Mouse (Mus musculus) left cerebral cortex, adult 2 months (tissue): ENCODE data around the gene Slc17a3. TPM values are rescaled to one million over a fixed set of nuclear protein-coding genes. Genes with fewer than 3 reads are reported as not detected.

Experiments used
- DNase-seq, 2 experiments: peaks; one replicate each; pipeline ENCODE4 v3.0.0; 2021 to 2022; ENCODE audit warnings: low spot score in 2 of 2, mixed read lengths in 1 of 2; ENCODE audit errors: extremely low spot score in 1 of 2
- H3K27ac ChIP-seq: fragments of 200-600 bp; 2 replicates; pipeline ENCODE4 v1.8.1; 2022
- H3K4me3 ChIP-seq: fragments of 200-600 bp; 2 replicates; pipeline ENCODE4 v1.8.1; 2022
- CTCF ChIP-seq: fragments of 200-600 bp; IDR thresholded peaks from 2 replicates; pipeline ENCODE4 v1.8.1; 2022; ENCODE audit warnings: antibody characterized with exemption, mild to moderate bottlenecking, moderate library complexity
- intact Hi-C: fragments of 180-260 bp; cut with DNase I; formaldehyde crosslinking; loops from one replicate; pipeline ENCODE4 v1.15.1; 2025
- total RNA-seq, 2 experiments: library from RNA; stranded (reverse); gene quantifications; 2 replicates each; pipeline ENCODE4 v1.2.3; 2021

Slc17a3 gene
- total RNA-seq, 2 experiments from 2014 or later: not detected

- intact Hi-C loops: loop anchor here (2.0 kb wide), 1 partner anchor 51 kb away; no protein-coding TSS in a partner anchor
- TF ChIP-seq CTCF: peak; percentile 47
- no peak for DNase-seq
- Histone ChIP-seq H3K27ac (no peak overlapping the region), H3K4me3 (no peak overlapping the region)
These were observed 46.3 kb downstream of the Slc17a3 start for GRCm38 (mm10) chr13:23885540-23885939.

- TF ChIP-seq CTCF: no peak
- no peak for DNase-seq
- intact Hi-C loops: no loop called here
- H3K27ac ChIP-seq: no peak overlapping the region
- H3K4me3 ChIP-seq: no peak overlapping the region
These were observed 47.9 kb downstream of the Slc17a3 start for GRCm38 (mm10) chr13:23887026-23887725.

GRCm38 (mm10) chr13:23889011-23889605 lies 49.9 kb downstream of the Slc17a3 start:
- intact Hi-C loops: no loop called here
- no peak for TF ChIP-seq CTCF
- H3K4me3 ChIP-seq: no peak overlapping the region

GRCm38 (mm10) chr13:23892592-23893268 lies 53.5 kb downstream of the Slc17a3 start:
- intact Hi-C loops: no loop called here
- no peak for DNase-seq
- H3K27ac ChIP-seq: no peak overlapping the region
- no peak overlapping the region for H3K4me3 ChIP-seq
- TF ChIP-seq CTCF: no peak

More at GRCm38 (mm10) chr13:23889011-23889605, 49.9 kb downstream of the Slc17a3 start:
- no peak for DNase-seq
- H3K27ac ChIP-seq: no peak overlapping the region

GRCm38 (mm10) chr13:23893269-23893593 lies 54.0 kb downstream of the Slc17a3 start:
- intact Hi-C loops: no loop called here
- no peak for TF ChIP-seq CTCF
- Histone ChIP-seq H3K27ac (no peak overlapping the region), H3K4me3 (no peak overlapping the region)
- no peak for DNase-seq

- no peak for DNase-seq
- no peak overlapping the region for H3K27ac ChIP-seq
- intact Hi-C loops: no loop called here
- no peak overlapping the region for H3K4me3 ChIP-seq
- TF ChIP-seq CTCF: no peak
These were observed 59.0 kb downstream of the Slc17a3 start for GRCm38 (mm10) chr13:23898242-23898641.

- no peak for TF ChIP-seq CTCF
- intact Hi-C loops: no loop called here
- no peak for DNase-seq
- Histone ChIP-seq H3K4me3 (no peak overlapping the region), H3K27ac (no peak overlapping the region)
These were observed 67.7 kb downstream of the Slc17a3 start for GRCm38 (mm10) chr13:23906906-23907305.

- DNase-seq: no peak
- no peak overlapping the region for H3K4me3 ChIP-seq
- no peak overlapping the region for H3K27ac ChIP-seq
- intact Hi-C loops: no loop called here
- no peak for TF ChIP-seq CTCF
These were observed 70.9 kb downstream of the Slc17a3 start for GRCm38 (mm10) chr13:23910121-23910520.

Other genes starting within 250 kb of the Slc17a3 start
- 1 to 10 TPM; 5.4 to 7.9 TPM for gene Hist1h2be, start 218.3 kb upstream of the Slc17a3 start, total RNA-seq
- gene Hist1h1e, start 216.9 kb upstream of the Slc17a3 start, total RNA-seq: 10 to 100 TPM; 53.2 to 57.3 TPM
- gene Hist1h2ac, start 155.5 kb upstream of the Slc17a3 start, total RNA-seq: 1 to 10 TPM; 2.1 to 2.7 TPM
- gene Hist1h2bc, start 155.2 kb upstream of the Slc17a3 start, total RNA-seq: 10 to 100 TPM; 27.0 to 29.1 TPM
- gene Hist1h1t, start 143.6 kb upstream of the Slc17a3 start, total RNA-seq: not detected
- 100 to 1,000 TPM; 103 TPM for gene Hist1h4c, start 141.0 kb upstream of the Slc17a3 start, total RNA-seq
- 1 to 10 TPM; 2.4 to 3.1 TPM for gene Hfe, start 128.6 kb upstream of the Slc17a3 start, total RNA-seq
- 10 to 100 TPM; 53.4 to 53.7 TPM for gene Hist1h1c, start 100.6 kb upstream of the Slc17a3 start, total RNA-seq
- 1 to 10 TPM; 1.0 to 1.3 TPM for gene Hist1h3c, start 93.8 kb upstream of the Slc17a3 start, total RNA-seq
- gene Hist1h2bb, start 92.7 kb upstream of the Slc17a3 start, total RNA-seq: 10 to 100 TPM; 12.3 to 19.0 TPM
- 10 to 100 TPM; 19.9 to 21.0 TPM for gene Hist1h2ab, start 88.3 kb upstream of the Slc17a3 start, total RNA-seq
- gene Hist1h3b, start 87.2 kb upstream of the Slc17a3 start, total RNA-seq: 1 to 10 TPM; 6.6 to 7.5 TPM
- gene Hist1h4b, start 82.4 kb upstream of the Slc17a3 start, total RNA-seq: 10 to 100 TPM; 62.5 to 93.5 TPM
- 10 to 100 TPM; 53.1 to 70.3 TPM for gene Hist1h4a, start 78.2 kb upstream of the Slc17a3 start, total RNA-seq
- 10 to 100 TPM; 31.1 to 37.0 TPM for gene Hist1h3a, start 77.0 kb upstream of the Slc17a3 start, total RNA-seq
- gene Hist1h1a, start 75.8 kb upstream of the Slc17a3 start, total RNA-seq: 10 to 100 TPM; 21.6 to 22.6 TPM
- gene Trim38, start 69.5 kb upstream of the Slc17a3 start, total RNA-seq: not detected
- gene Slc17a2, start 32.4 kb upstream of the Slc17a3 start, total RNA-seq: not detected
- gene Slc17a1, start 28.3 kb downstream of the Slc17a3 start, total RNA-seq: not detected
- gene Slc17a4, start 75.6 kb downstream of the Slc17a3 start, total RNA-seq: not detected
- not detected for gene Hist1h2ba, start 94.7 kb downstream of the Slc17a3 start, total RNA-seq
- not detected for gene Hist1h2aa, start 95.0 kb downstream of the Slc17a3 start, total RNA-seq
- gene Scgn, start 151.8 kb downstream of the Slc17a3 start, total RNA-seq: under 1 TPM in 1 of 2 experiments, not detected in 1; 0.68 TPM